Mouse (Mus musculus) heart, postnatal 25 days (tissue): ENCODE data around the gene Hspb8. TPM values are rescaled to one million over a fixed set of nuclear protein-coding genes. Genes with fewer than 3 reads are reported as not detected.
"Not testable (repeated sequence)": the region's sequence is repeated elsewhere in the genome, so short reads cannot be mapped to it uniquely, and the experiment has no call there.

ENCODE experiments used
- DNase-seq: peaks from one replicate; pipeline ENCODE4 v3.0.0; 2022; ENCODE audit warnings: low spot score
- intact Hi-C: fragments of 180-260 bp; cut with DNase I; formaldehyde crosslinking; loops from one replicate; pipeline ENCODE4 v1.15.1; 2025
- total RNA-seq, 2 experiments: library from RNA; stranded (reverse); gene quantifications; 2 replicates each; pipeline ENCODE4 v1.2.3; 2021

The Hspb8 gene
- total RNA-seq, 2 experiments from 2014 or later: 344 to 368 TPM

GRCm38 (mm10) chr5:116434976-116435850, 12.5 kb upstream of the Hspb8 start:
- intact Hi-C loops: no loop called here
- no peak for DNase-seq

GRCm38 (mm10) chr5:116432871-116433270, 10.2 kb upstream of the Hspb8 start:
- intact Hi-C loops: no loop called here
- no peak for DNase-seq

DNA sequence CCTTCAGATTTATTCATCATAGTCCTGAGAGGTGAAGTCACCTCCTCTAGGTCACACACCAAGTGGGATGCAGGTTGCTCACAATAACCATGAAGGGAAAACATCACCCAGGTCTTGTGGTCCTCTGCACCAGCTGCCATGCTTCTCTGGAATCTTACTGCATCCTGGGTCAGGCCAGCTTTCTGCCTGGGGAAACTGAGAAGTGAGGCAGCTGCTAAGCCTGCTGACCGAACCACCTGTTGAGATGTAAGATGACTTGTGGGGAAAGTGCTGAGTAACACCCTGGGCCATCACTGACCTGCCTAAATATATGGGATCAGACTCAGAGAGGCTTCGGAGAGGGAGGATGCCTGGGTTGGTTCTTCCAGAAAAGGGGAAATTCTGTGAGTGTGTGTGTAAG, 4.0 kb upstream of the Hspb8 start:
- intact Hi-C loops: no loop called here
- DNase-seq: no peak

- intact Hi-C loops, DNase-seq: not testable (repeated sequence)
Measured at GRCm38 (mm10) chr5:116425709-116426108, 3.0 kb upstream of the Hspb8 start.

GRCm38 (mm10) chr5:116425273-116425672, 2.6 kb upstream of the Hspb8 start:
- peak; percentile 54 for DNase-seq
- intact Hi-C loops: no loop called here

GRCm38 (mm10) chr5:116423746-116424145, 1.1 kb upstream of the Hspb8 start:
- no peak for DNase-seq
- intact Hi-C loops: loop anchor here (2.0 kb wide), 1 partner anchor 19 kb away; no protein-coding TSS in a partner anchor

DNA sequence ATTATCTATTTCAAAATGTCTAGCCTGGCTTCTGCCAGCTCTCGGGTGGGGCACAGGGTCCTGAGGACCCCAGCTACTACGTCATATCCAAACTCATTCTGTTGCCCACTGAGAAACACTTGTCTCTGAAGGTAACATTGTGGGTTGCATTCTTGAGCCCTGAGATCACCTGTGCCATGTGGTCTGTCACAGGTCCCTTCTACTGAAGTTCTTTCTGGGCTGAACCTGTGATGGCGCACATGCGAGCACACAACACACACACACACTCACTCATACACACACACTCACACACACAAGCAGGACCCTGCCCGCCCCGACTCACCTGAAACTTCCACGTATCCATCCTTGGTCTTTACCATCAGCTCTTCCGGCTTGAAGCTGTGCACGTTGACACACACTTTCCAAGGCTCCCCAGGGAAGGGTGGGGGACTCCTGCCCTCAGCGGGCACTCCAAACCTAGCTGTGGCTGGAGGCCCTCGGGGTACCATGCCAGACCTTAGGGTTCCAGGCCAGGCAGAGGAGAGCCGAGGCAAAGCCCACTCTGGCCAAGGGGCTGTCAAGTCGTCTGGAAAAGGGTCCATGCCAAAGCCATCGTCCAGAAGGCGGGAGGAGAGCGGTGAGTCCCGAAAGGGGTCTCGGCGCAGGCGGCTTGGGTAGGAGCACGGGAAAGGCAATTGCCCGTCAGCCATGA, 728 bp downstream of the Hspb8 start:
- intact Hi-C loops: loop anchor here (2.0 kb wide), 1 partner anchor 21 kb away; no protein-coding TSS in a partner anchor
- DNase-seq: no peak

DNA sequence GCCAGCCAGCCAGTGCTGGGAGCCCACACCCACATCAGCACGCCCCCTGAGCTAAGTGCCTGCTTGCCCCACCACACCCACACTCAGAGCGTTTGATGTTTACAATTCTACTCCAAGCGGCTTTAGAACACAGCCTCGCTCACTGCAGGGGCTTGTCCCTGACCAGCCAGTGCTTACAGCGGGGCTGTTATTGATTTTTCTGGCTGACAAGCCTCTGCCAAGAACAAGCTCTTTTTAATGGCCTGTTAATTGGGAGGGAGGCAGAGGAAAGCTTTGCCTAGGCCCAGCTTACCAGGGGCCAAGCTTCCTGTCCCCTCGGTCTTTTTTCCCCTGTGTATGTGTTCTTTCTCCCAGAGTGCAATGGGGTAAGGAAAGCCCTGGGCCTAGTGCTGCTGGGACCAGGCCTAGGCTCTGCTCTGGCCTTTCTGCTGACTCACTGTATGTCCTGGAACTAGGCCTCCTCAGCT, 1.9 kb downstream of the Hspb8 start:
- intact Hi-C loops: no loop called here
- DNase-seq: no peak

- intact Hi-C loops: no loop called here
- DNase-seq: no peak
Measured at GRCm38 (mm10) chr5:116420213-116420612, 2.5 kb downstream of the Hspb8 start.

GRCm38 (mm10) chr5:116419322-116420045, 3.2 kb downstream of the Hspb8 start:
- intact Hi-C loops: loop anchor here (5.0 kb wide), 1 partner anchor 33 kb away; no protein-coding TSS in a partner anchor
- DNase-seq: peak; percentile 34

DNA sequence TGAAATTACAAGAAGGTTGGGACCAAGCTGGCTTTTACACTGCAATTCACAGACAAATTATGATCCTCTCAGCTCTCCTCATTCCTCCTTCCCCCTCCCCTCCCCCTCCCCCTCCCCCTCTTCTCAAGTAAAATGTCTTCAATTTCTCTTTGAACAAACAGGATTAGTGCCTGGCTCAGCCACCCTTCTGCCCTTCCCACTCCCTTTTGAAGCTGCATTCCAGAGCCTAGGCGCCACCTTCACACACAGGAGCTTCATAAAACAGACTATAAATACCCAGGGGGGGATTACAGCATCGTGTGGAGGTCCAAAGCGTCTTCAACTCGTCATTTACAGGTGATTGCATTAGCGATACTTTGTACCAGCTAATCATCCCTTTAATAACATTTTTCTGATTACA, 6.5 kb downstream of the Hspb8 start:
- no peak for DNase-seq
- intact Hi-C loops: loop anchor here (5.0 kb wide), 1 partner anchor 36 kb away; no protein-coding TSS in a partner anchor

- intact Hi-C loops: no loop called here
- no peak for DNase-seq
Measured at GRCm38 (mm10) chr5:116409689-116410590, 12.7 kb downstream of the Hspb8 start.

- no peak for DNase-seq
- intact Hi-C loops: no loop called here
Measured at GRCm38 (mm10) chr5:116408965-116409364, 13.7 kb downstream of the Hspb8 start.

- intact Hi-C loops: no loop called here
- no peak for DNase-seq
Measured at GRCm38 (mm10) chr5:116407936-116408335, 14.7 kb downstream of the Hspb8 start.

- no peak for DNase-seq
- intact Hi-C loops: no loop called here
Measured at GRCm38 (mm10) chr5:116407321-116407720, 15.3 kb downstream of the Hspb8 start.

- intact Hi-C loops: no loop called here
- DNase-seq: no peak
Measured at GRCm38 (mm10) chr5:116406507-116406906, 16.2 kb downstream of the Hspb8 start.

GRCm38 (mm10) chr5:116405934-116406333, 16.7 kb downstream of the Hspb8 start:
- intact Hi-C loops: no loop called here
- no peak for DNase-seq

DNA sequence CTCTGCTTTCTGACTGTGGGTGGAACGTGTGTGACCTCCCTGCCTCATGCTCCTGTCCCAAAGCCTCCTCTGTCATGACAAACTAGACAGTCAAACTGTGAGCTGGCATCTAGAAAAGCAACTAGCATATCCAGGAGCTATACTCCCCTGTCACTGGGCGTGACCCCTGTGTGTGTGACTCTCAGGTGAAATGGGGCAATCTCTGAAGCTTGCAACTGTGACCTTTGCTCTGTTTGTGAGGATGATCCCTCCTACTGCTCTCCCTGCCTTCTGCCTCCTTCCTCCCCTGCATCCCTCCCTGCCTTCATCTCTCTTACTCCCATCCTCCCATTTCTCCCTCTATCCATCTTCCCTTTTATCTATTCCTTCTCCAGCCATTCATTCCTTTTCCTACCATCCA, 18.6 kb downstream of the Hspb8 start:
- no peak for DNase-seq
- intact Hi-C loops: no loop called here

DNA sequence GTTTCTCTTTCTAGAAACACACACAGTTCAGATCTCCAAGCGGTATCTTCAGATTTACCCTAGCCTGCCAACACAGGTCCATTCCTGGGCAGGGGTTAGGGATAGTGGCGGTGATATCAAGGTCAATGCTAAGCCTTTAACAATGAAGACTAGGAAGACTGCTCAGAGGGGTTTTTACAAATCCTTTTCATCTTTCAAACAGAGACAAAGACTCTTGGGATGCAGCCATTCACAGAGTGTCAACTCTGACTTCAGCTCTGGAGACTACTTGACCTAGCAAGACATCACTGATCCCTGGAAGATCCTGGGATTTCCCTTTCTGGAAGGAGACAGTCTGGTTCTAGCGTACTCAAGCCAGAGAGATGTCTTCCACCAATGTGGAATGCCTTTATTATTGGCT, 21.9 kb downstream of the Hspb8 start:
- intact Hi-C loops: no loop called here

More for the DNA sequence above, 21.9 kb downstream of the Hspb8 start:
- no peak for DNase-seq
